Mouse (Mus musculus) adrenal gland, adult (tissue): ENCODE measurements around the gene Foxn2.
"Not testable (repeated sequence)": the region's sequence is repeated elsewhere in the genome, so short reads cannot be mapped to it uniquely, and the experiment has no call there.

Experiments
- DNase-seq, 2 experiments: peaks; one replicate each; pipeline ENCODE4 v3.0.0; 2022 to 2023; ENCODE audit warnings: low spot score in 1 of 2; ENCODE audit not compliant: inconsistent age in 2 of 2

The Foxn2 gene

DNA sequence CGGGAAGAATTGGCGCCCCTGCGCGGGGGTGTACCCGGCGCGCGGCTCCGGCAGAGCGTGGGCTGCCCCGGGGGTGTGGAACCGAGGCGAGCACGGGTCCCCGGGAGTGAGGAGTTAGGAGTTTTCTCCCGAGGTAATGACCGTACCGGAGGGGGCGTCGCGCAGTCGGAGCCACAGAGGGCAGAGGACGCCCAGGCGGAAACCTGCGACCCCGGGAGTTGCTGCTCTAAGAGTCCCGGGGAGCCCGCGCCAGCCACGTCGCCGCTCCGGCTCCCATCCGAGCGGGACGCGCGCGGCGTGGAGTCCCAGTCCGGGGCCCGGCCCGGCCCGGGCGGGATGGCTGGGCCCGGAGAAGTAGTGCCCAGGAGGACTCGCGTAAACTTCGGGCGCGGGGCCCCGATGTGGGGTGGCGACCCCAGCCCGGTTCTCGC lies 505 bp downstream of the Foxn2 start:
- DNase-seq, result no peak

DNA sequence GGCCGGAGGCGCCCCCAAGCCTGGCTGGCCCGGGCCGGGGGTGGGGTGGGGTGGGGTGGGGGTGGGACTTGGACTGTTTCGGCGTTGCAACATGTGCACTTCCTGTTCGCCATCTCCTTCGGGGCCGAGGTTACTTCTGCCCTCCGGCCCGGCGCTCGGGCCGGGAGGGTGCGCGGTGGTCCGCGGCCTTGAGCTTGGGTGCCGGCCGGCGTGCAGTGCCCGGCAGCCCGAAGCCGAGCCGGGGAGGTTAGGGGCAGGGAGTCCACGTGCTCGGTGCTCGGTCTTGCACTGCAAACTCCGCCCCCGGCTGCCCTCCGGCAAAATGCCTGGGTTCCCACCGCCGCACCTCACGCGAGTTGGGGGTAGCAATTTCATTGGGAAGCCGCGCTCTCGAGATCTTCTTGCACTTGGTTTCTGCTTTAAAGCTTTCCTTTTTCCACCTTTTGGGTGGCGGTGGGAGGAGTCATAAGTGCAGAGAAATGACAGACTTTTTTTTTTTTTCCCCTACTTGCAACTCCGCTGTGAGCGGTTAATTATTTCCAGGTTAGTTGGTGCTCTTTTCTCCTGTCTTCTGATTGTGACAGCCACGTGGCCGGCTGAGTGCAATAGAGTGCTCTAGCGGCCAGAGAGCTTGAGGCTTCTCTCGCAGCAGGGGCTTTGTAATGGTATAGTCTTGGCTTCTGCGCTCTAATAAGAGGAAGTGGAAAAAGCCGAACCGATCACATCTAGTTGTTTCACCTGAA lies 1.1 kb downstream of the Foxn2 start:
- DNase-seq, result peak; percentile 80 to 93

GRCm38 (mm10) chr17:88442661-88443060 lies 2.1 kb downstream of the Foxn2 start:
- DNase-seq, result no peak

DNA sequence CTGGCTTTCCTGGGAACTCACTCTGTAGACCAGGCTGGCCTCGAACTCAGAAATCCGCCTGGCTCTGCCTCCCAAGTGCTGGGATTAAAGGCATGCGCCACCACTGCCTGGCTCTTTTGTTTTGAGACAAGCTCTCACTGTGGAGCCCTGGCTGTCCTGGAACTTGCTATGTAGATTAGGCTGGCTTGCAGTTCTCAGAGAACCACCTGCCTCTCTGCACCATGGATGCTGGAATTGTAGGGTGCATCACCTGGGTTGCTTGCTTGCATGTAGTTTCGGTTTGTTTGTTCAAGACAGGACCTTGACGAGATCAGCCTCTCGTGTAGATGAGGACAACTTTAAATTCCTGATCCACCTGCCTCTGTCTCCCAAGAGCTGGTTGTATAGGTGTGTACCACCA lies 2.7 kb downstream of the Foxn2 start:
- no peak for DNase-seq

DNA sequence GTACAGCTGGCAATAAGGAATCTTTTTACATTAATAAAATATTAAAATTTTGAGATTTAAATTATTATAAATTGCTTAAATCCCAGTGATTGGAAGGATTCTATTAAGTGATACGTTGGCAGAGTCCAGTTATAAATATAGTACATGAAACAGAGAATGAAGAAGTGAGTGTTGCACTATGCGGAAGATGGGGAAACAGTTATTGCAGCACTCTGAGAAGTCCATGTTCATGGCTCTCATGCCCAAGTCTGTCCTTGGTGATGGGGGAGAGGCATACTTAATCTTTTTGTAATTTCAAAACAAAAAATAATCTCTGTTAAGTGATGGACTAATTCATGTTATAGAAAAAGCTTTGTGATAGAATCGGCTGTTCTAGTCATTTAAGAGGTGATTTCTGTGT lies 17.6 kb downstream of the Foxn2 start:
- peak in 1 of 2 experiments; percentile 79 for DNase-seq

DNA sequence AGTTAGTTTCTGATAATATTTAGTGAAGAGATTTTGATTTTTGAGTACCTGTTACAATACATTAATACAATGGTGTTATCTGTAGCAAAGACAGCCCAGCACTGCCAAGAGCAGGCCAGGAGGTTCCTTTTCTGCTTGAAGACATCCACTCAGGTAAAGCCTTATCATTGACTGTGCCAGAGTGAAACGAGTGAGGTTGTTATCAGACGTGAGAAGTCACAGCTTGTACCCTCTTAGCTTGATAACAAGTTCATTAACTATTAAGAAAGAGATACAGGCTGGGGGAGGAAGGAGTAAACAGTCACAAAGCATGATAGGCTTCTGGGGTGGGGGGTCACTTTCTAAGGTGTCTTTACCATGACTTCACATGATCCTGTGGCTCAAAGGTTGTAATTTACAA lies 19.0 kb downstream of the Foxn2 start:
- no peak for DNase-seq

DNA sequence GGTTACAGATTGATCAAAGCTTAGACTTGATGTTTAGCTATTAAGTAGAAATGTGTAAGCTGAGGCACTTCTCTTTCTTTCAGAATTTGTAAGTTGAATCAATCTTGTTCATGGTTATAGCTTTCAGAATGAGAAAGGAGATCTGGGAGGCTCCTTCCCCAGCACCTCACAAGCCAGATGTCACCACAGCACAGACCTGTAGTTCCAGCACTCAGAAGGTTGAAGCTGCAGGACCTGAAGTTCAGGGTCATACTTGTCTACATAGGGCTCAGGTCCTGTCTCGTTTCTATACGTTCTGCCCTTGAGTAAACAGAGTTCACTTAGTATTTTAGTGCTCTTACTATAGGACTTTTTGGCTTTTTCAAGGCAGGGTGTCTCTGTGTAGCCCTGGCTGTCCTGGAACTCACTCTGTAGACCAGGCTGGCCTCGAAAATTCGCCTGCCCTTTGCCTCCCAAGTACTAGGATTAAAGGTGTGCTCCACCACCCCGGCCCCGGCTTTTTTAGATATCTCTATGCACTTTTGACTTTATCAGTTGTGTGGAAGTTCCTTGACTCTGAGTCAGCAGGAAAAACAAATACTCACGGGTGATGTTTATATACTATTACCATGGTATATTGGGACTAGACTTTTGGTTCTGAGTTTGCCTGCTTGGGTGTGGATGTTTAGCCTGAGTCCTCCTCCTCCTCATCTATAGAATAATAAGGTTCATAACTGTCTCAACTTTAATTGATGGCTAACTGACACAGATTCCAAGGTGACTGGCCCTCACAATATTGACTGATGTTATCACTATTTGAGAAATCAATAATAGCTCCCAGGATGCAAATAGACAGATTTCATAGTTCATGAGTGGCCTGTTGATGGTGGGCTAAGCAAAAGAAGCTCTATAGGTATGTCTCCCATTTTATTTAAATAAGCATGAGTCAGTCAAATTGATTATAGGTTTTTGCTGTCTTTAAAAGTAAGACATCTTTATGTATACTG lies 19.7 kb downstream of the Foxn2 start:
- peak in 1 of 2 experiments; percentile 37 for DNase-seq

DNA sequence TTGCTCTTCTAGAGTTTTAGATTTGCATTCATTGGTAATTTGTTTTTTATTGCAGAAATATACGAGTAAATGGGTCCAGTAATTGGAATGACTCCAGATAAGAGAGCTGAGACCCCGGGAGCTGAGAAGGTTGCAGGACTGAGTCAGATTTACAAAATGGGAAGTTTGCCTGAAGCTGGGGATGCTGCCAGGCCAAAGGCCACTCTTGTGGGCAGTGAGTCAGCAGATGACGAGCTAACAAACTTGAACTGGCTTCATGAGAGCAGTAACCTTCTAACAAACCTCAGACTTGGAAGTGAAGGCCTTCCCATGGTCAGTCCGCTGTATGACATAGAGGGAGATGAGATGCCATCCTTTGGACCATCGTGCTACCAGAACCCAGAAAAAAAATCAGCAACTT lies 22.1 kb downstream of the Foxn2 start:
- peak; percentile 94 to 97 for DNase-seq

DNA sequence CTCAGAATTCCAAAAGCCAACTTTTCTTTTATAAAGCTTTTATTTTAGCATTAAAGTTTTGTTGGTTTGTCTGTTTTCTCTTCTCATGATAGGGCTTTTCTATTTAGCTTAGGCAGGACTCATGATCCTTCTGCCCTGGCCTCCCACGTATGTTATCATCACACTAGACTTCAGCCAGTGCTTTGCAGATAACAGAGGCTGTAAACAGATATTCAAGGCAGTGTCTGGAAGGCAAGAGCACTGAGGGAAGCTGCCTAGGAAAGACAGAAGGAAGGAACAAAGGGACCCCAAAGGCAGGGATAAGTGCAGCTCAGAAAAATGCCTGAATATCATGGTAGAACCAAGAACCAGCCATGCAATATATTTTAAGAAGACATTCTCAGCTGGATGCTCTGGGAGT lies 26.1 kb downstream of the Foxn2 start:
- no peak for DNase-seq

- DNase-seq, result no peak
Measured at GRCm38 (mm10) chr17:88467696-88468095, 27.2 kb downstream of the Foxn2 start.

DNA sequence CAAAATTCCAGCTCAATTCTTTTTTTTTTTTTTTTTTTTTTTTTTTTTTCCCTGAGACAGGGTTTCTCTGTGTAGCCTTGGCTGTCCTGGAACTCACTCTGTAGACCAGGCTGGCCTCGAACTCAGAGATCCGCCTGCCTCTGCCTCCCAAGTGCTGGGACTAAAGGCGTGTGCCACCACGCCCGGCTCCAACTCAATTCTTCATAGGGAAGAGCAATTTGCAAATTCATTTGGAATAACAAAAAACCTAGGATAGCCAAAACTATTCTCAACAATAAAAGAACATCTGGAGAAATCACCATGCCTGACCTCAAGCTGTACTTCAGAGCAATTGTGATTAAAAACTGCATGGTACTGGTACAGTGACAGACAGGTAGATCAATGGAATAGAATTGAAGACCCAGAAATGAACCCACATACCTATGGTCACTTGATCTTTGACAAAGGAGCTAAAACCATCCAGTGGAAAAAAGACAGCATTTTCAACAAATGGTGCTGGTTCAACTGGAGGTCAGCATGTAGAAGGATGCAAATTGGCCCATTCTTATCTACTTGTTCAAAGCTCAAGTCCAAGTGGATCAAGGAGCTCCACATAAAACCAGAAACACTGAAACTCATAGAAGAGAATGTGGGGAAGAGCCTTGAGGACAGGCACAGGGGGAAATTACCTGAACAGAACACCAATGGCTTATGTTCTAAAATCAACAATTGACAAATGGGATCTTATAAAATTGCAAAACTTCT lies 28.3 kb downstream of the Foxn2 start:
- not testable (repeated sequence) for DNase-seq

GRCm38 (mm10) chr17:88473766-88474165 lies 33.3 kb downstream of the Foxn2 start:
- DNase-seq, result no peak

DNA sequence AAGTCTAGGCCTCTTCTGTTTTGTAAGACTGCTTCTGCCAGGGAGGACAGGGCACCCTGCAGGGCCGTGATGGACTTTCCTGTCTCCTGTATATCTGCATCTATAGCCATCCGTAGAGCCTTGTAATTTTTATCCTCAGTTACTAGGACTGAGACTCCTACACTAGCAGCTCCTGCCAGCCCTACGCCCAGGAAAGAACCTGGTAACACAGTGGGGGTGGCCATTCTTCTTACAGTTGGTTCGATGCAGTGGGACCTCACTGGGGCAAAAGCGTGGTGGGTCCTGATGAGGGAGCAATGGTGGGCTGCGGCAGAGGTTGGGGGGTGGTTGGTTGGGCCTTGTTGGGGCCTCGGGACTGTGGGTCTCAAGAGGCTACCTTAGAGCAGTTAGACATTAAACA lies 36.7 kb downstream of the Foxn2 start:
- DNase-seq, result no peak

- DNase-seq, result no peak
Measured at GRCm38 (mm10) chr17:88477699-88478098, 37.2 kb downstream of the Foxn2 start.

DNA sequence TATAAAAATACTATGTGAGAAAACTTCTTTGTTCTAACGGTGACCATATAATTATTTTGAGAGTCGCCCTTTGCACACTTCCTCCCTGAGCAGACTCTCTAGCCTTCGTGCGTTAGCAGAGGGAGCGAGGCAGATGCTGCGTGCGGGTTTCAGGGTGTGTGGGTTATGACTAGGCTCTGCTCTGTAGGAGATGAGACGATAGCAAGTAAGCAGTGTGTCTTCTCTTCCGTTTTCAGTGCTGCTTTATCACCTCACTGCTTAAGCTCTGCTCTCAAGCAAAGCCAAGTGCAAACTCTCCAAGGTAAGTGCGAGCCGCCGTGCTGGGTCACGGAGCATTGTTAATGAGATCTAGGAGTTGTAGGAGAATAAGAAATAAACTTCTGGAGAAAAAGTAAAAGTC lies 38.5 kb downstream of the Foxn2 start:
- no peak for DNase-seq

- no peak for DNase-seq
Measured at GRCm38 (mm10) chr17:88480369-88480768, 39.9 kb downstream of the Foxn2 start.

GRCm38 (mm10) chr17:88481062-88481461 lies 40.6 kb downstream of the Foxn2 start:
- no peak for DNase-seq

GRCm38 (mm10) chr17:88481587-88481986 lies 41.1 kb downstream of the Foxn2 start:
- no peak for DNase-seq

DNA sequence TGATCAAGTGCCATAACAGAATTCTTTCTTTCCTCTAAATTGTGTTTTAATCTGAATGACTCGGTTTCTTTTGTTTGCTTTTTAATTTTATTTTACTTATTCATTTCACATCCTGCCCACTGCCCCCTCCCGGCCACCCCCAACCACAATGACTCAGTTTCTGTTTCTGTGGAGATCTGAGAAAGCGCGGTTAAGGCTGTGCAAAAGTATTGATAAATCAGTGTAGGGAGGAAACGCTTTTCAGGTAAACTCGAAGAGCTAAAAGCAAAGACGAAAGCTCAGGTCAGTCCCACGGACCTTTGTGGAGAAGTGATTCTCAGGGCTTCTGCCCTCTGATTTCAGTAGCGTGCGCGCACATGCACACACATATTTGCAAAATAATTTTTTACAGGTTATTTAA lies 44.0 kb downstream of the Foxn2 start:
- no peak for DNase-seq

DNA sequence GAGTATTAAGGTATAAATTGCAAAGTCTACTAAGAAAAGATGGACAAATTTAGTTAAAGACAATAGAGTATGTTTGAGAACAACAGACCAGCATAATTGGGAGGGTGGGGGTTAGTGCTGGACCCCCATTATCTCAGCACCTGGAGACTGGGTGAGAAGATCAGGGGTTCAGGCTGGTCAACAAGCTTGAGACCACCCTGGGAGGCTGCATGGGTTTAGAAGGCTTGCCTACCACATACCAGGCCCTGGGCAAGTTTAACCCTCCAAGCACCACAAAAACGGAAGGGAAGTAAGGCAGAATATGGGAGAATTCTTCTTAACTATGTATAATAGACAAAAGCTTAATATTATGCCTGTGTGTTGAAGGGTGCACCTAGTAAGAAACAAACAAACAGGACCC lies 44.4 kb downstream of the Foxn2 start:
- DNase-seq, result no peak

GRCm38 (mm10) chr17:88490546-88490945 lies 50.0 kb downstream of the Foxn2 start:
- DNase-seq, result no peak
